Mouse (Mus musculus) adrenal gland, adult 18-20 months (tissue): ENCODE data around the gene Ccr10. TPM values are rescaled to one million over a fixed set of nuclear protein-coding genes. Genes with fewer than 3 reads are reported as not detected.

Source experiments
- DNase-seq, 2 experiments: peaks; one replicate each; pipeline ENCODE4 v3.0.0; 2021 to 2022; ENCODE audit warnings: low spot score in 2 of 2
- total RNA-seq, 2 experiments: library from RNA; stranded (reverse); gene quantifications; 1 replicate in 1 of 2; 2 replicates in 1 of 2; pipeline ENCODE4 v1.2.3; 2021

Ccr10 gene
- total RNA-seq, 2 experiments from 2014 or later = 0.51 TPM; not detected in 1

DNA sequence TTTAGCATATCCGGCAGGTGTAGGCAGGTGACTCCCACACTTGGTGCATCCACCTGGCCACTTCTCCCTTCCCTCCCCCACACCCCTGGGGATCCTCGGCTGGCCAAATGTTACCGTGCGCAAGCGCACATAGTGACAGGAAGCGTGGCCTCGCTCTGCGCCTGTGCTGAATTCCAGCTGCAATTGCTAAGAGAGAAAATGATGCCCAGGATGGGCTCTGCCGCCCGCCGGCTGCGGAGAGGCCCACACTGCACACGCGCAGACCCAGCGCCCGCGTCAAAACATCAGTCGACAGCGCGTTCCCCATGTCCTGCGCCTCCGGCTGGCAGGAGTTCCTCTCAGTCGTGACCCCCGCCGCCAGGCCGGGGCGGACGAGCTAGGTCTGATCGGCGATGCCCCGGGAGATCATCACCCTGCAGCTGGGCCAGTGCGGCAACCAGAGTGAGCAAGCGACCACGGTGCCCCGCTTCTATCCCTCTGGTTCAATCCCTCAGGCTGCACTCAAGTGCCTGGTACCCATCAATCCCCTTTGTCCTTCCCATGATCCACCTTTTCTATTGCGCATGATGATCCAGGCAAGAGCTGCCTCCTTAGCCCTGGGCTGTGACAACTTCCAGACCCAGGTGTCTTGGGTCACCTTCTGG is 19.4 kb downstream of the Ccr10 start, which contains the start of gene Tubg2:
Gene Tubg2 (plus strand): TSS at position 180 of the 644 bp plus-strand sequence.
- peak; percentile 46 to 49 for DNase-seq

DNA sequence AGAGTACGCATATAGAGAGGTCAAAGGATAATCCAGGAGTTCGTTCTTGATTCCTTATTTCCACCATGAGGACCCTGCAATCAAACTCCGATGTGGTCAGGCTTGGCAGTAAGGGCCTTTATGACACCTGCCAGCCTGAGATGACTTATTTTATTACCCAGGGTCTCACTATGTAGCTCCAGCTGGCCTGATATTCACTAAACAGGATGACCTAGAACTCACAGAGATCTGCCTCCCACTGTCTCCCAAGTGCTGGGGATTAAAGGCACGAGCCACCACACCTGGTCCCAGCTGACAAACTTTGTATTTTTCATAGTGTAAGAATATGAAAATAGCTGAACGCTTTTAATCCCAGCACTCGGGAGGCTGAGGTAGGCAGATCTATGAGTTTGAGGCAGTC is 20.1 kb downstream of the Ccr10 start:
- no peak for DNase-seq

DNA sequence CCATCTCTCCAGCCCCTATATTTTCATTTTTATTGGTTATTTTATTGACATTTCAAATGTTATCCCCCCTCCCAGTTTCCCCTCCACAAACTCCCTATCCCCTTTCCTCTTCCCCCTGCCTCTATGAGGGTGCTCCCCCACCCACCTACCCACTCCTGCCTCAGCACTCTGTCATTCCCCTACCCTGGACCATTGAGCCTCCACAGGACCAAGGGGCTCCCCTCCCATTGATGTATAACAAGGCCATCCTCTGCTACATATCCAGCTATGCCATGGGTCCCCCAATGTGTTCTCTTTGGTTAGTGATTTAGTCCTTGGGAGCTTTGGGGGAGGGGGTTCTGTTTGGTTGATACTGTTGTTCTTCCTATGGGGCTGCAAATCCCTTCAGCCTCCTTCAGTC is 20.6 kb downstream of the Ccr10 start:
- DNase-seq = no peak

DNA sequence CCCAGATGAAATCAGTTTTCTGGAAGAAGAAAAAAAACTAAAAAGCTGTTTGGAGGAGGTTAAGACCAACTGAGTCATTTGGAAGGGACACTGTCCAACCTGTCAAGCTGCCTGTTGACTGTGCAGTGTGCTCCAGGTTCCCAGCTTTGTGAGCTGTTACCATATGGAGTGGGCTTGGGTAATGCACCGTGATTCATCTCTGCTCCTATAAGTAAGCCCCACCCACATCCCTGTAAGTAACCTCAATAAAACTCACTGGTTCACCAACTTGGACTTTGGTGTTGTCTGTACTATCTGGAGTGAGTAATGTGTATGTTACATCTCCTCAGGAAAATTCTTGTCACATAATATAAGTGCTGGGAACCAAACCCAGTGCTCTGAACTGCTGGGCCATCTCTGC is 22.4 kb downstream of the Ccr10 start:
- no peak for DNase-seq

DNA sequence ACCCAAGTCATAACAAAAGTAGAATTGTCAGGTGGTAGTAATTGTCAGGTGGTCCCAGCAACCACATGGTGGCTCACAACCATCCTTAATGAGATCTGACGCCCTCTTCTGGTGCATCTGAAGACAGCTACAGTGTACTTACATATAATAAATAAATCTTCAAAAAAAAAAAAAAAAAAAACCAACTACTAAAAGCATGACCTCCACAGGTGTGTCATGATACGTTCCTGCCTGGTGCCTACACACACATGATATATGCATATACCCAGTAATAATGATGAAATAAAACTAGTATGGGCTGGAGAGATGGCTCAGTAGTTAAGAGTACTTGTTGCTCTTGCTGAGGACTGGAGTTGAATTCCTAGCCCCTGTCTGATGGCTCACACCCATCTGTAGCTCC is 24.2 kb downstream of the Ccr10 start:
- DNase-seq = no peak

DNA sequence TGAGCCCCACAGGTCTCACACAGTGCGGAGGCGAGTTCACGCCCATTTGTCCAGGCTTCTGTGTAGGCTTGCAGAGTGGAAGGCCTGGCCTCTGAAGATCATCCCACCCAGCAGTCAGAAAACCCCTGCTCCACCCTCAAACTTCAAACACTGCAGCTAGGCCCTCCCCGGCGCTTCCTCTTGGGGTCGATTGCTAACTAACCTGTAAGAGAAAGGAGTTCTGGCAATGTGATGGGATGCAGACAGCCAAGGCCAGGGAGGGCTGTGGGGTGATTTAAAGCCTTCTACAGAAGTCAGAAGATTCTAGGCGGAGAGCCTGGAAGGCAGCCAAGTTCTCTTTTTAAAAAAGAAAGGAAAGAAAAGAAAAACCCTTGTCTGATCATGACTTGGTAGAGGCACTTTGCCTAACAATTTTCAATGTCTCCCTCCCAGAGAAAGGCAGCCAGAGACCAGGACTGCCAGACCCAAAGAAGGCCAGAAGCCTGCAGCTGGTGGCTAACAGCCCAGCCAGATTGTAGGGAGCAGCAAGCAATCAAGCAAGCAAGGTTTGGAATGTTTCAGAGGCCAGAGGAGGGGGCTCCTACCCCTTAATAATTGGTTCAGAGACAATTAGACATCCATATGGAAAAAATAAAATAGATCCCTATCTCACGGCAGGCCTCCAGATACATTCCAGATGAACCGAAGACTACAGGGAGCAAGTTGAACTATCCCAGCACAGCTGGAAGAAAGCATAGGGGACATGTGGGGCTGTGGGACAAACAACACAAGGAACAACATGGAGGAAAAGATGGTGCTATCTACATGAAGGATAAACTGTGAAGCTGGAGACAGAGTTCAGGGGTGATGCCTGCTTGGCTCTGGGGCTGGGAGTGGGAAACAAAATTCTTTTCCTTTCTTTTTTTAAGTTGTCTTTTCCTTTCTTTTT is 25.8 kb downstream of the Ccr10 start:
- DNase-seq = no peak

DNA sequence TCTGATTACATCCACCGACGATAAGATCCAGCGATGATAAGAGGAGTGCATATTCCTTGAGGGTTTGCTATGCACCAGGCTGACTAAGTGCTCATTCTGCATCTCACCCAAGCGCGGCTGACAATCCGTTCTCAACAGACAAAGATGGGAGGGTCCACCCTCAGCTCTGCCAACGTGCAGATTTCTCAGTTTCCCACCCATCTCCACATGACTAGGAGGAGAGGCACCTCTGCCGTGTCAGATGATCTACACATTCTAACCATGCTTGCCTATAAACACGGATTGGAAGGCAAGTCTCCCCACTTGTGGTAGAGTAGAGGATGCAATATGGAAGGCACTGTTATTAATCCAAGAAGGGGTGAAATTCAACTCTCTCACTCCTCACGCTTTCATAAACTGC is 26.5 kb downstream of the Ccr10 start:
- no peak for DNase-seq

DNA sequence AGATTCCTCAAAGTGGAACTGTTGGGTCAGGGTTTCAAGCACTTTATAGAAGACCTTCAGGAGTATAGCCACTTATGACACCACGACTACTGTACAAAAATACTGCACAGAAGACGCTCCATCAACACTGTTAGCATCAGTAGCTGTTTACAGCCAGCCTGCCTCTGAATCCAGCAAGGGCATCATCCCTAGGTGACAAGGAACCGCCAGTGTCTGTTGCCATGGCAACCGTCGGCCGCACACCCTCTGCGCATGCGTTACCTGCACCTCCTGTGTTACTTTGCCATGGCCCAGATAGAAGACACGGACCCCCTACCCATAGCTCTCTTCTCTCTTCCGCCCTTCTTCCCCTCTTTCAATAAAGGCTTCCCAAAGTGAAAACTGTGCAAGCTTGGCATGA is 28.9 kb downstream of the Ccr10 start:
- no peak for DNase-seq

DNA sequence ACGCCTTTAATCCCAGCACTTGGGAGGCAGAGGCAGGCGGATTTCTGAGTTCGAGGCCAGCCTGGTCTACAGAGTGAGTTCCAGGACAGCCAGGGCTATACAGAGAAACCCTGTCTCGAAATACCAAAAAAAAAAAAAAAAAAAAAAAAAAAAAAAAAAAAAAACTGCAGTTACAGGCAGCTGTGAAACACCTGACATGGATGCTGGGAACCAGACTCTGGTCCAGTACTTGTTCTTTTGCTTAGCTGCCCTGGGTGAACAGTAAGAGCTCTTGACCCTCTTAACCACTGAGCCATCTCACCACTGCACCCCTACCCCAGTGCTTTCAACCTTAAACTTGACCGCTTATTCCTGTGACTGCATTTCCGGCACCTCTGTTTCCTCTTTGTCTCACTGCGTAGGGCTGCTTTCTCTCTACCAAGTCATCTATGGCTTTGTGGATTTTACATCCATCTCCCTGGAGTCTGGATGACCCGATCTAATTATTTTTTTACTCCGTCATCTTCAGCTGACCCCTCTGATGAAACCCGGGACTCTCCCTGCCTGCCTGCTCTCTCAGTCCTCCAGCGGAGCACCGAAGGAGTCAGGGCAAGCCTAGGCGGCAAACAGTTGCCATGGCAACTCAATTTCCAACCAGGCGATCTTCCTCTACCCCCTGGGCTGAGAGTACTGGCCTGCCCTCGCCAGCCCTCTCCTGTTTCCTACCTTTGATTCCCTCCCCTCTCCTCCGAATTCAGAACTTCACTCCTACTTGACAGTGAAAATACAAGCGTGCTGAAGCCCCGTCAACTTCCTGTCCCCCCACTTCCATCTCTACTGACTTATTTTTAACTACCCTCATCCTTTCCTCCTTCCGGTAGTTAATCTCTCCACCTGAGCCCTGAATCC is 31.7 kb downstream of the Ccr10 start:
- no peak for DNase-seq

DNA sequence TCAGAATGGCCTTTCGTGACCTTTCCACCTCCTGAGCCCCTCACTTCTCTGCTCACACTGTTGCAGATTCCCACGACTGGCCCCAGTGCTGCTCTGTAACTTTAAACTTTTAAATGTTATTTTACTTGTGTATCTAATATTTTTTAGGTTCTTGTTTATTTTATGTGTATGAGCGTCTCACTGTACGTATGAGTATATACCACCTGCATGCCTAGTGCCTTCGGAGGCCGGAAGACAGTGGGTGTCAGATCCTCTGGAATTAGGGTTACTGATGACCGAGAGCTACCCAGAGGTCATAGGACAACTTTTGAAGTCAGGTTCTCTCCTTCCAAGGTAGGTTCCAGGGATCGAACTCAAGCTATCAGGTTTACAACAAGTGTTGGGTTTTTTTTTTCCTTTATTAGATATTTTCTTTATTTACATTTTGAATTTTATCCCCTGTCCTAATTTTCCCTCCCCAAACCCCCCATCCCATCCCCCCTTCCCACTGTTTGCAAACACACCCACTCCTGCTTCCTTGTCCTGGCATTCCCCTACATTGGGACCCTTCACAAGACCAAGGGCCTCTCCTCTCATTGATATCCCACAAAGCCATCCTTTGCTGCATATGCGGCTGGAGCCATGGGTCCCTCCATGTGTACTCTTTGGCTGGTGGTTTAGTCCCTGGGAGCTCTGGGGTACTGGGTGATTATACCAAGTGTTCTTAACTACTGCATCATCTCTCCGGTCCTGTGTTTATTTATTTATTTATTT is 32.9 kb downstream of the Ccr10 start:
- no peak for DNase-seq

DNA sequence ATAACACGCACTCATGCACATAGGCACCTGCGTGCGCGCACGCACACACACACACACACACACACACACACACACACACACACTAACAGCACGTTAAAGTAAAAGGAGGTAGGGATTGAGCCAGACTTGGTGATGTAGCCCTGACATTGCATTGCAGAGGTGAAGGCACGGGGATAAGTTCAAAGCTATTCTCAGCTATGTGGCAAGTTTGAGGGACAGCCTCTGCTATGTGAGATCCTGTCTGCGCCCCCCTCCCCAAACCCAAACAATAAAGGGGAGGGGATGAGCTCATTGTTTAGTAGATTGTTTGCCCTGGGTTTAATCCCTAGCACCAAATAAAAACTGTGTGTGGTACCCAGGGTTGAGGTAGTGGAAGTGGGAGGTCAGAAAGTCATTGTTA is 34.2 kb downstream of the Ccr10 start:
- no peak for DNase-seq

DNA sequence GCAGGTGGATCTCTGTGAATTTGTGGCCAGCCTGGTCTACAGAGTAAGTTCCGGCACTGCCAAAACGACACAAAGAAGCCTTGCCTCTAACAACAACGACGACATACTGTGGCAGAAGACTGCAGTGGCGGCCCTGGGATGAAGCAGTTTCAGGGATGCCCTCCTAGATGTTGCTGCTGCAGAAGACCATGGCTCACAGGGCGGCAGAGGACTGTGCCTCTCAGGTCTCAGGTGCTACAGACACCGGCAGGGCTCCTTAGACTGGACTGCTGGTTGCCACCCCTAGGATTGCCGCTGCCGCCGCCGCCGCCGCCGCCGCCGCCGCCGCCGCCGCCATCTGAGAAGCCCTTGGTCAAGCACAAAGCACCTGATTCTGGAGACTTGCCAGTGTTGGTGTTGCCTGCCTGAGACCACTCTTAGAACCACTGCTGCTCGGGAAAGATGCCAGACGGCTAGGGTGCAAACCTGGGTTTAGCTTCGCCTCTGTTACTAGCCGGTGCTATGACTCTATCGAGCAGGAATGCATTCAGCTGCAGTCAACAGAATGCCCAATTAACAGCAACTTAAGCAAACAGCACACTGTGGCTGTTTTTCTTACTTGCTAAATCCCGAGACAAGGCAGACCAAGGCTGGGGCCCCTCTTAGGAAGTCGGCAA is 35.0 kb downstream of the Ccr10 start:
- DNase-seq = no peak

DNA sequence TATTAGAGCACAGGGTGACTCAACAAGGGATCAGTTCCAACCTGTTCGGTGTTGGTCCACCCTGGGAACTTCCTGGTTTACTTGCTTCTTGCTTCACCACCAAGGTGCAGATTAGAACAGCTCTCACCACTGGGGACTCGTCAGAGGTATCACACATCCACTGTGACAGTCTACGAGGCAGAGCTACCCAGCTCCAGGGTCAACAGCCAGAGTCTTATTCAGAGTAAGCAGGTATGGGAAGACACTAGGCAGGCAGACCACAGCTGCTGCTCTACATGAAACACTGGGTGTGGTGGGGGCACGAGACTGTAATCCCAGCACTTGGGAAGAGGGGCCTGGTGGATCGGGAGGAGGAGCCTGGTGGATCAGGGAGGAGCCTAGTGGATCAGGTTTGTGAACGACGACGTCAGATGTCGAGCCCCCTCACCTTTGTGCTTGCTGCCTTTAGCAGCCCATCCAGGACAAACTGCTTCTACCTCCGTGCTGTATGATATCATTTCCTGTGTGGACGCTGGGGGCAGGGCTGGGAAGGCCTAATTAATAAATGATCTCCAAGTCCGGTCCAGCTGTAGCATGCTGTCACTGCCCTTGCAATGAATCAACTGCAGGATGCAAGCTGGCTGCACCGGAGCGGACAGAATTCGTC is 36.6 kb downstream of the Ccr10 start:
- peak in 1 of 2 experiments; percentile 41 for DNase-seq

DNA sequence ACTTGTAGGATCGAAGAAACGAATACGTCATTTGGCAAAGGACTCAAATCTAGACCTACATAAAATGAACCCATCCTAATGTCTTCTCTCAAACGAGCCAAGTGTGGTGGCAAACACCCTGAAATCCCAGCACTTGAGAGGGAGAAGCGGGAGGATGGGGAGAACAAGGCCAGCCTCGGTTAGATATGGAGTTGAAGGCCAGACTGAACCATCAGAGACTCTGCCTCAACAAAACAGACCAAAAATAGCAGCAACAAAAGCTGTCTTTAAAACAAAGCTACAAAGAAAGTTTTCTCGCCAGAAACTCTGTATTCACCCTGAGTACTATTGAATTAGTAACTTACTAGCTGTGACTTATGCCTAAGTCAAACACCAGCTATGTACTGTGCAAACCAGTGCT is 38.2 kb downstream of the Ccr10 start:
- no peak for DNase-seq

DNA sequence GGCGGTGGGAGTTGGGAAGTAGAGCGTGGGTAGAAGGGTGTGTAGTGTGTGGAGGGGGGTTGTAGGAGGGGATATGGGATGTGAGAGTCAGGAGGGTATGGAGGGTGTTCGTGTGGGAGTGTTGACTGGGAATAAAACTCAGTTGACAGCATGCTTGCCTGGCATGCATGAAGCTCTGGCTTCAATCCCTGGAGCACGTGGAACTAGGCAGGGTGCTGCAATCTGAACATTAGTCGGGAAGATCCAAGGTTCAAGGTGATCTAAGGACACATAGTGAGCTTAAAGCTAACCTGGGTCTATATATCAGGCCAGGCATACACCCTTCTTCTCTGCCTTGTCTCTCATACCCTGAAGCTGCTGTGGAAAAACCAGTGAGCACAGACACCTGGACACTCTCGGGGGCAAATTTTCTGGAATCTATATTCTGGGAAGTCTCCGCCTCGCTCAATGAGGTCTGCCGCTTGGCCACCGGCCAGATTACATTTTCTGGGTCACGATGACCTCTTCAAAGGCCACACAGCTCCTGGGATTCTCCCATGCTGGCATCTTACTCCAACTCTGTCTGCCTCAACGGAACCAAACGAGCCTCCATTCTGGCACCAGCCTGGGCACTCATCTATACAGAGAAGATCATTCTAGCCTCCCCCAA is 40.9 kb downstream of the Ccr10 start:
- DNase-seq = peak in 1 of 2 experiments; percentile 74

DNA sequence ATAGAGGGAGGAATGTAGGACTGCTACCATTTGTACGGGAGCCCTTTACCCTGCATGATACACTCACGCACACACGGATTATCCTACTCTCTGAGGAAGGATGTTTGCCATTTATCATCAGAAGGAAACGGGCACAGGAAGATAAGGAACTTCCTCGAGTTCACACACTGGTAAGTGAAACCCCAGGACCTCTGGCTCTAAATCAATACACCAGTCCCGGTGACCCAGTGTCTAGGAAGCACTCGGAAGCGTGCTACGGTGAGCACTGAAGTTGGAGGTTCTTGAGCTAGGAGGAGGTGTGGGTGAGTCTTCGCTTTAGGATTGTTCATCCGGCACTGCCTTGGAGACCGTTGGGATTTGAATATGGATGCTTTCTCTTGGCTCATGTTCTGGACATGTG is 42.2 kb downstream of the Ccr10 start:
- no peak for DNase-seq

DNA sequence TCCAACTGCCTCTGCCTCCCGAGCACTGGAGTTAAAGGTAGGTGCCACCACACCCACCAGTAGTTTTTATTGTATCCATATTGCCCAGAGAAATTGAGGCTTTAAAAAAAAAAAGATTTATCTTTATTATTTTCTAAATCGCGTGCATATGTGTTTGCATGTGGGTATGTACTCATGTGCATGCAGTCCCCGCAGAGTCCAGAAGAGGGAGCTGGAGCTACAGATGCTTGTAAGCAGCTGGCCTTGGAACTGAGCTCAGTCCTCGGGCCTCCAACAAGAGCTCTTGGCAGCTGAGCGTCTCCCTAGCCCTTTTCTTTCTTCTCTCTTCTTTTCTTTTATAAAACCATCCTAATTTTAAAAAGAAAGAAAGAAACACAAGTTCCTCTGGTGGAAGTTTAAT is 43.5 kb downstream of the Ccr10 start:
- no peak for DNase-seq

DNA sequence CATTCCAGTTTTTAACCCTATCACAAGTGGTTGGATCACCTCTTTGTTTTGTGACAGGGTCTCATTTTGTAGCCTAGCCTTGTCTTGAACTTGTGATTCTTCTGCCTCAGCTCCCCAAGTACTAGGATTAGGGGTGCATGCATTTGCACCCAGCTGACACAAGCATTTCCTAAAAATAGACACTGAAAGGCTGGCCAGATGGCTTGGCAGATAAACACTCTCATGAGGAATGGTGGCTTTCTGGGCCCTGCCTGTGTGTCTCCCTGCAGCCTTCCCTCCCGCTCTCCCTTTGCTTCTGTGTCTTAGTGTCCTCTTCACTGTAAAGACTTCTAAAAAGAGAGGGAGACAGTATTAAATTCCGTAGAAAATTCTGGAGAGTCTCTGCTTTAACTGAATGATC is 44.1 kb downstream of the Ccr10 start:
- DNase-seq = no peak

DNA sequence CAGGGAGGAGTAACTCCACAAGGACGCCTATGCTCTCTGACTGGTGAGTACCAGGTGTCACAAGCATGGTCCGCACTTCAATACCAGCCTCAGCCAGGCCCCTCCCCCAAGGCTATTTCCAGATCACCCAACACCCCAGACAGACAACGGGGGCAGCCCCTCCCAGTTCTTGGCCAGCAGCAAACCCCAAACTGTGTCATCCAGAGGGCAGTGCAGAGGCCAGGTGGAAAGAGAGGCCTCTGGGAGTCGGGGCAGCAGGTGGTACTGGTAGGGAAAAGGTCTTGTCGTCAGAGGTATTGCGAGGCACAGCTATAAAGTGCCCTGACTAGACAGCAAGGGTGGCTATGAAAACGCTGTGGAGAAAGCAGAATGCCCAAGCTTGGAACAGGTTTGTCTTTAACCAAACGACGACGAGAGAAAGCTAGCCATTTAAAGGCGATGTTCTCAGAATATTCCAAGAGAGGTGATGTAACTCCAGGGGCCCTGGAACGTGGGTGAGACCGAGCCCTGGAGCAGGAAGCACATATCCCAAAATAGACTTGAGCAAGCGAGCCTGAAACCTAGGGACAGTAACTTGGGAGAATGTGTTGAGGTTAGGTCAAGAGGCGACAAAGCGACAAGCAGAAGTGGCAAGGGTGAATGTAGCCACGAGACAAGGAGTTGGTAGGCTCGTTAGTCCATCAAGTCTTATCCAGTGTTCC is 45.0 kb downstream of the Ccr10 start:
- no peak for DNase-seq
